Mouse (Mus musculus) urinary bladder, adult 18-20 months (tissue): ENCODE data around the gene Gm17324.
"Not testable (repeated sequence)": the region's sequence is repeated elsewhere in the genome, so short reads cannot be mapped to it uniquely, and the experiment has no call there.

Experiments
- DNase-seq, 2 experiments: peaks; one replicate each; pipeline ENCODE4 v3.0.0; 2022; ENCODE audit warnings: low spot score in 2 of 2, mixed read lengths in 2 of 2

Gm17324 gene

DNA sequence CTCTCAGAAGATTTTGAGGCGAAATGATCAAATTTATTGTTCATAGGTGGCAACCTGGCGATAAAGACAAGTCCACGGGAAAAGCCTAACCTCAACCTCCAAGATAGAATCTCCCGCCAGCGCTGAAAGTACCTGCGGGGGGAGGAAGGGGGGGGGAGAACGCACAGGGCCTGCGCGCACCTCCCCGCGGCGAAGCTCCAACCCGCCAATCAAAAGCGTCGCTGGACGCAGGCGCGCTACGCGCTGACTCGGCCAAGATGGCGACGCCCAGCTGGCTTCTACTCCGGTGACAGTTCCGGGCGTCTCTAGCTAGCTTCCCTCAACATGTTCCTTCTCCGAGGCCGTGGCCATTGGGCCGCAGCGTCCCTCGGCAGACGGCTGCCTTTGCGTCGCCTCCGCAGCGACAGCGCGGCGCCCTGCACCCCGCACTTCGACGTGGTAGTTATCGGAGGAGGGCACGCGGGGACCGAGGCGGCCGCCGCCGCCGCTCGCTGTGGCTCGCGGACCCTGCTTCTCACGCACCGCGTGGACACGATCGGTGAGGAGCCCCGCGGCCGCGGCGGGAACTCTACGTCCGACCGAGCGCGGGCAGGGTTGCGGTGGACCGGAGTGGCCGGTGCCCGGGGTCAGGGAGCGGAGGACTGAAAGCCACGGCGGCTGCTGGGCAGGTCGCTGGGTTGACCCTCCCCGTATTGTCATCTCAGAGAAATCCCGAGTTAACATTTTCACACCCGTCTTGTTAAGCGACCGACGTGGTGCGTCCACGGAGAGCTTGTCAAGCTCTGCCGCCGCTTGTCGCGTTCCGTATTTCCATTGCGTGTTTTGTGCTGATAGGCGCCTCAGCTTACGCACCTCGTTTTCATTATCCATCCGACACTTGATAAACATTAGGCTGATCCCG is at the start of gene Gm17324, which contains the start of gene Mto1:
TSS of gene Gm17324 (minus strand) at position 814 of the 901 bp plus-strand sequence.
TSS of gene Mto1 (plus strand) at position 236 of the 901 bp plus-strand sequence.
- DNase-seq: peak; percentile 80 to 87

DNA sequence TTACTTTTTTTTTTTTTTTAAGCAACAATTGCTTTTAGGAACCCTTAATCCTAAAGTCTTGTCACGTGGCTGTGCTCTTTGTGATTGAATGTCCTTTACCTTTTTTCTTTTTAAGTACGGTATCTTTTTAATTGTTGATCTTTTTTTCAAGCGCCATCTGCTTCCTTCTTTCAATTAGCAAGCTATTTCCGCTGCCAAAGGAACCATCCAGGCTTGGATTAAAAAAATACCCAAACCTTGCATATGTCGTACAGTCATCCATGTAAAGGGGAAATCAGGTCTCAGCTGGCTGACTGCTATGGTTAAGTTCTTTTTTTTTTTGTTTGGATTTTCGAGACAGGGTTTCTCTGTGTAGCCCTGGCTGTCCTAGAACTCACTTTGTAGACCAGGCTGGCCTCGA is 44.6 kb upstream of the Gm17324 start:
- no peak for DNase-seq

DNA sequence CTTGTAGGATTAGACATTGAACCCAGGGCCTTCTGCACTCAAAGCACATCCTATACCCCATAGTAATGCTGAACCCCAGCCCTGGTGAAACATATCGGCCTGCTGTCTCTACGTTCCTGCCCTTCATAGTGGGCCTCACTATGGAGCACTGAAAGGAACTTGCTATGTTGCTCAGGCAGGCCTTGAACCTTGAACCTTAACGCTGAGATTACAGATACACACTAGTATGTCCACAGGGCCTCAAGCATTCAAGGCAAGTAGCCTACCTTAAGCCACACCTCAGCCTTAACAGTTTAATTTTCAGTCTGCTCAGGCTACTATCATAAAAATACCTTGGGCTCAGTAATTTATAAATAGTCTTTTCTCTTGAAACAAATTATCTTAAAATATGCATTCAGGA is 43.7 kb upstream of the Gm17324 start:
- DNase-seq: no peak

DNA sequence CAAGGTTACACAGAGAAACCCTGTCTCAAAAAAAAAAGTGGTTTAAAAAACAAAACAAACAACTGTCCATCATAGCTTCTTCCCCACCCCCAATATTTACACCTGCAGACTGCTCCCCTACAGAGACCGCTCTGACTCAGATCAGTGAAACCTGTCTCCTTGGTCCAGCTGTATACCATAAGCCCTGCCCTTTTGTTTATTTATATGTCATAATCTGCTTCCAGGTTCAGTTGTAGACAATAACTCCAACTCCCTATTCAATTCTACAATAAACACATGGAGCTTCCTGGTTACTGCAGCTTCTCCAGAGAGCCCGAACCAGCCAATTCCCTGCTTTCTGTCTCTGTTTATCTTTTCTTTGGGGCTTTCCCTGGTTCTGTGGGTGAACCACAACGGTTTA is 42.6 kb upstream of the Gm17324 start:
- DNase-seq: no peak

DNA sequence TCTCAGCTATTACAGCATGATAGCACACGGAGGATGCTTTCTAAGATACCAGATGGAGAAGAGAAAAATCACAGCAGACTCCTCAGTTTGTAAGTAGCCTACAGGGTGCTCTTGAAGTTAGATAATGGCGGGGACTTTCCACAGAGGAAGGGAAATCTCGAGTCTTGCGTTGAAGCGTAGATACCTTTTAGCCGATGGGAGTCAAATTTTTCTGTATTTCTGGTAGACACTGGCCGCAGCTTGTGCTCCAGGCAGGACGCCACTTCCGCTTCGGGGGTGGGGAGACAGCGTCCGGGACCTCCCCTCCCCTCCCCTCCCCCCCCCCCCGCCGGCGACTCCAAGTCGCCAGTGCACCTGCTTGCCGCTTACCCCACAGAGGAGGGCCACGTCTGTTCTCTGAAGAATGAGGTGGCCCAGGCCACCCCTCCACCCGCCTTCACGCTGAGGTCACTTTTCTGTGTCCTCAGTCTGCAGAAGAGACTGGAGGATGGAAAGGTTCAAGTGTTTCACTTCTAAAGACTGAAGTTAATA is 40.4 kb upstream of the Gm17324 start, which contains the start of gene Eef1a1:
TSS of gene Eef1a1 (minus strand) at position 262 of the 531 bp plus-strand sequence.
- DNase-seq: peak; percentile 35 to 46

DNA sequence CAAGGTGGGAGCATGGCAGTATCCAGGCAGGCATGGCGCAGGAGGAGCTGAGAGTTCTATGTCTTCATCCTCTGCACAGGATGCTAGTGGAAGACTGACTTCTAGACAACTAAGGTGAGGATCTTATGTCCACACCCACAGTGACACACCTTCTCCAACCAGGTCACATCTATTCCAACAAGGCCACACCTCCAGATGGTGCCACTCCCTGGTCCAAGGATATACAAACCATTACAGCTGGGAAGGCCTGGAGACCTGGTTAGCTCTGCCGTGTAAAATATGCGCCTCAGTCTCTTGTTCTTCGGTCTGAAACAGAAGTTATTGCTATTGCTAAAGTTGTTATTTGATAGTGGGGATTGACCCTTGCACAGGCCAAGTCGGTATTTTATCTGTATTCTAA is 39.4 kb upstream of the Gm17324 start:
- DNase-seq: not testable (repeated sequence)

DNA sequence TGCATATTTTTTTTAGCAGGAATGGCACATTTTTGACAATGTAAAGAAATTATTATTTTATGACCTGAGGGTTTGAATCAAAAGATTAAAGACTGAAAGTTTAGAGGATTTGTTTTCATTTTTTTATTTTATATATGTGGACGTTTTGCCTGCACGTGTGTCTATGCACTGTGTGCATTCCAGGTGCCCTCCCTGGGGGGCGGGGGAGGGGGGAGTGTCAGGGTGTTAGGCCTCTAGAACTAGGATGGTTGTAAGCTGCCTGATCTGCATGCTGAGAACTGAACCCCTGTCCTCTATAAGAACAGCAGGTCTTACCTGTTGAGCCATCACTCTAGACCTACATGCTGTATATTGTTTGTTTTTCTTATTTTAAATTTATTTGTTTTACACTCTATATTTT is 36.1 kb upstream of the Gm17324 start:
- DNase-seq: no peak

DNA sequence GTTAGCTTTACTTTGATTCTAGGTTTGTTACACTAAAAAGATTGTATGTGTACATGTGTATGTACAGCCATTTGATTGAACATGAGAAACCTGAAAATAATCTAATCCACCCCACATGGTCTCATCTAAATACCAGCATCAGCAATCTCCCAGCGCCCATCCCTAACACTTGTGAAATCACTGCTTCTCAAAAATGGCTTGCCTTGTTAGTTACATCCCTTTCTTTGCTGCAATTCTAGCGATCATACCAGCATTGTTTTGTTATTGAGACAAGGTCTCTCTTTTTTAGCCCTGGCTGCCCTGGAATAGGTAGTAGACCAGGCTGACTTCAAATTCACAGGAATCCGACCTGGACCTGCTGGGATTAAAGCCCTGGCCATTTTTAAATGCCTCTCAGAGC is 33.8 kb upstream of the Gm17324 start:
- no peak for DNase-seq

DNA sequence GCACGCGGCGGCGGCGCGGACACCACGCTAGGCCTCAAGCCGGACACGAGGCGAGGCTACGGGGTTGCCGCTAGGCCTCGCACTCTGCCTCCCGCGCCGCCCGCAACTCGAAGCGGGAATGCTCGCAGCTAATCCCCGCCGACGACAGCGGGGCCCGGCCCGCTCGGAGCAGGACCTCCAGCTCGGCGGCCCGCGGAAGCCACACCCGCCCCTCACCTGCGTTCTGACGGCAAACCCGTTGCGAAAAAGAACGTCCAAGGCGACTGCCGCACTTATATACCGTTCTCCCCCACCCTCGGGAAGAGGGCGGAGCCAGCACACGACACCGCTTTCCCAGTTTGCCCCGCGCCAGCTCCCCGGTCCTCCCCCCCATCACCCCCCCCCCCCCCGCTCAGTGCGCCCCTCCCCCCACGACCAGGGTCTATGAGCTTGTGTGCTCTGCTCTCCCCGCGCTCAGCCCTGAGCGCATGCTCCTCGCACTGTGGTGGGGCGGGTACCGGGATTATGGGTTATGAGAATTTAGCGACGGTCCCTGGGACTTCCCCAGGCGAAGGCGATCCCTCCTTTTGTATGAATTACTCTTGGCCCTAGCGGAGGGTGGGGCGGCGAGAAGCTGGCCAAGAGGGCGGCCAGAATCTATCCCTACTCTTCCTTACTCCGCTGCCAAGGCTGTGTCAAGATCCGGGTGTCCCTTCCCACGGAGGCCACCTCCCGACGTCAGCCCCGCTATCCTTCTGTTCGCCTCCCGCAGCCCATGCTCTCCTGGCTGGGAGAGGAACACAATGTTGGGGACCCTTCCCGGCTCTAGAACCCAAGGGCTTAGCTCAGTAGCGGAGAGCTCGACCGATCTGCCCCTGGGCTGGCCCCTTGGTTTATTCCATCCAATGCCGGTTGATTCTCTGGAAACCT is 33.1 kb upstream of the Gm17324 start:
- peak; percentile 93 to 96 for DNase-seq

DNA sequence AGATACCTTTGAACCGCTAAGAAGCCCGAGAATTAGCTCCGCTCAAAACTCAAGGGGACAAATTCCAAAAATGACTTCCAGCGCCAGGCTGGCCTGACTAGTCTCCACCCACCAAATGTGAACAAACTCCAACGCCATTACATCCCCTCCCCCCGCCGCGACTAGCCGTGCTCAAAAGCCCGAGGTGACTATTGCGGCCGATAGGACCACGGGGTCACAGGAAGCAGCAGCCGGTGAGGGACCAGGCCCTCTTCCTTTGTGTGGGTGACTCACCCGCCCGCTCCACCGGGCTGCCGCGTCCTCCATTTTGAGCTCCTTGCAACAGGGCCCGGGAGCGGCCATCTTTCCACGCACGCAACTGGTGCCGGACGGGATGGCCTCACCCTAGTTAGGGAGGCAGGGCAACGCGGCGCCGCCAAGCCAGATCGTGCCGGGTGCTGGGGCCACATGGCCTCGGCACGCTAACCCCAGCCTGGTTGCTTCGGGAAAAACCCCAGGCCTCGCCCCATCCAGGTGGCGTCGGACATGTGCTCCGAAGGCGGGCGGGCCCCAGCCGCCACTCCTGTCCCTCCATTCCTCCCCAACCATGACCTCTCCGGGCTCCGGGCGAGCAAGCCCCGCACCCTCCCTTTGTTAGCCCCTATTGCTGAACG is 32.2 kb upstream of the Gm17324 start:
- peak; percentile 65 to 71 for DNase-seq

DNA sequence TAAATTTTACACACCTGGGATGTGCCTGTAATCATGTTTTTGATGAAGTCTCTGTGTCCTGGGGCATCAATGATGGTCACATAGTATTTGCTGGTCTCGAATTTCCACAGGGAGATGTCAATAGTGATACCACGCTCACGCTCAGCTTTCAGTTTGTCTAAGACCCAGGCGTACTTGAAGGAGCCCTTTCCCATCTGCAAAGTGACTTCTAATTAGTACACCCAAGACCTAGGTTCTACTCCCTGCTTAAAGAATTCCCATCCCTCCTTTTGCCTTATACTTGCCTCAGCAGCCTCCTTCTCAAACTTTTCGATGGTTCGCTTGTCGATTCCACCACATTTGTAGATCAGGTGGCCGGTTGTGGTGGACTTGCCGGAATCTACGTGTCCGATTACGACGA is 31.6 kb upstream of the Gm17324 start:
- DNase-seq: not testable (repeated sequence)

DNA sequence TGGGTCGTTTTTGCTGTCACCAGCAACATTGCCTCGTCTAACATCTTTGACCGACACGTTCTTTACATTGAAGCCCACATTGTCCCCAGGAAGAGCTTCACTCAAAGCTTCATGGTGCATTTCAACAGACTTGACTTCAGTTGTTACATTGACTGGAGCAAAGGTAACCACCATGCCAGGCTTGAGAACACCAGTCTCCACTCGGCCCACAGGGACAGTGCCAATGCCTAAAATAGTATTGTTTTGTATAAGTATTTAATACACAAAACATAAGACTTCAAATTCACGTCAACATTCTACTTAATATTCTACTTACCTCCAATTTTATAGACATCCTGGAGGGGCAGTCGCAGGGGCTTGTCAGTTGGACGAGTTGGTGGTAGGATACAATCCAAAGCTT is 30.7 kb upstream of the Gm17324 start:
- DNase-seq: not testable (repeated sequence)

DNA sequence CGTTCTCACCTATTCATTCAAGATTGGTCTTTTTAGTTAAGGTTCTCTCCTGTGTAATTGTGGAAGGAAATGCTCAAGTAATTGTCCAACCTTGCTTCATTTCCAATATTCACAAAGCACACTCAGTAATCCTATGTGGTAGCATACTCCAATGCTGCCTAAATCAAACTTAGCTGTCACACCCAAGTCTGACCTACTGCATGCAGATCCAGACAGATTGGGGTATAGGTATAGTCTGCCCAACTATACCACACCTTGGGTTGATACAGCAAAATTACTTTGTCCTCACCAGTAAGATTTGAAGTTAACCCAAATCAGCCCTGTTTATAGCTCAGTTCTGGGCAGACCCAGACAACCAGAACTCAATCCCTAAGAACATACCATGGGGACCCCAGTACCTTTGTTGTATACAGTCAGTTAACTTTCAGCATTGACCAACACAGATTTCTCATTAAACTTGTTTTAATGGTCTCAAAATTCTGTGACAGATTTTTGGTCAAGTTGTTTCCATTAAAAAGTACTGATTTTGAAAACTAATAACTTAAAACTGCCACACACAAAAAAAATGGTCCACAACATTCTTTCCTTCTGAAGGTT is 29.5 kb upstream of the Gm17324 start:
- not testable (repeated sequence) for DNase-seq

DNA sequence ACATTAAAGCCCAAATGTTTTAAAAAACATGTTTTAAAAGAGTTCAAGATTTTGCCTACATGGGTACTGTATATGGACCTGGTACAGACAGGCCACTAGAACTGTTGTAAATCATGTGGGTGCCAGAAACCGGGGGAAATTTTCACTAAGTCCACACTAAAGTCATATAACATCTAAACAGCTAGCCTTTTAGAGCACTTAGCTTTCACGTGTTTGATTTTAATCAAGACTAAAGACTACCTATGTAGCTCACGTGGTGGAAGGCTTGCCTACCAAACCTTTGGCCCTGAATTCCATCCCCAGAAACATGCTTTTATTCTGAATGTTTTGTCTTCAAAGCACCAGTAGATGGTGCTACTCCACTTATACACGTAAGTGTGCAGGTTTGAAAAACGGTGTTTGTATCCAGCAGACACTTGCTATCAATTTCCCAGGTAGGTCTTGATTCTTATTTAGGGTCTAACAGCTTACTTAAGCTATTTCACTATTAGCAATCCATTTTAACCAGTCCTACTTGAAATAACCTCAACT is 28.5 kb upstream of the Gm17324 start:
- no peak for DNase-seq

DNA sequence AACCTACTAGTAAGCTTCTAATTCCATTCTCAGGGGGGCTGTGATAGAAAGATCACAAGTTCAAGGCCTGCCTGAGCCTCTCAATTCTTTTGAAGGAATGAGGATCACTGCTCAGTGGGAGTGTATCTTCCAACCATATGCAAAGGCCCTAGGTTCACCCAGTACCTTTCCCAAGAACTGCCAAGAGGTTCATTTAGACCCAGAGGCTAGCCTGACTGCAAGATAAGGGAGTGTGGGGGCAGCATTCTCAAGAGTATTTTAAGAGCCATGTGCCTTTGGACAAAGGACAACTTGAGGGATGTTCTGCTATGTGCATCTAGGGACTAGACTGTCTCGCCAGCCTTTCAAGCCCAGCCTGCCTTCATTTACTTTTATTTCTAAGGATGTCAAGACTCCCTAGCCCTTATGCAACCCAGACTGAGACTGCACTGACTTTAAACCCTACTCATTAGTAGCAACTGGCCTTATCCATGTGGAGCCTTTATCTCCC is 28.0 kb upstream of the Gm17324 start:
- DNase-seq: no peak

DNA sequence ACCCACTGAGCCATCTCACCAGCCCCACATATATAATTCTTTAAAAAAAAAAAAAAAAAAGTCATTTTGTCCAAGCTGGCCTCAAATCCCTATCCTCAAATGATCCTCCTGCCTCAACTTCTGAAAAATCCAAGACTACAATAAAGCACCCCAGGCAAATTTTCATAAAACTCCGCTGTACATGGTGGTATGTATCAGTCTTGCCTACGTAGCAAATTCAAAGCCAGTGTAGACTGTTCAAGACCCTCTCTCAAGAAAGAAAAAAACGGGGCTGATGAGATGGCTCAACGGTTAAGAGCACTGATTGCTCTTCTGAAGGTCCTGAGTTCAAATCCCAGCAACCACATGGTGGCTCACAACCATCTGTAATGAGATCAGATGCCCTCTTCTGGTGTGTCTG is 27.3 kb upstream of the Gm17324 start:
- DNase-seq: no peak

DNA sequence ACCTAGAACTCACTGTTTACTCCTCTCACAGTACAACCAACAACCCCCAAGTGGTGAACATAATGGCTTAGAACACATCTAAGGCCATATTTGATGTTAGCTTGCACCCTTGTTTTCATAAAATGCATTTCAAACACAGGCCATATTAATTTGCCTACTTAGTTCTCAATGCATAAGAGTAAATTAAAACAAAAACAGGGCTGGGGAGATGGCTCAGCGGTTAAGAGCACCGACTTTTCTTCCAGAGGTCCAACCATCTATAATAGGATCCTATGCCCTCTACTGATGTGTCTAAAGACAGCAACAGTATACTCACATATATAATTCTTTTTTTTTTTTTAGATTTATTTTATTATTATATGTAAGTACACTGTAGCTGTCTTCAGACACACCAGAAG is 26.8 kb upstream of the Gm17324 start:
- DNase-seq: no peak

DNA sequence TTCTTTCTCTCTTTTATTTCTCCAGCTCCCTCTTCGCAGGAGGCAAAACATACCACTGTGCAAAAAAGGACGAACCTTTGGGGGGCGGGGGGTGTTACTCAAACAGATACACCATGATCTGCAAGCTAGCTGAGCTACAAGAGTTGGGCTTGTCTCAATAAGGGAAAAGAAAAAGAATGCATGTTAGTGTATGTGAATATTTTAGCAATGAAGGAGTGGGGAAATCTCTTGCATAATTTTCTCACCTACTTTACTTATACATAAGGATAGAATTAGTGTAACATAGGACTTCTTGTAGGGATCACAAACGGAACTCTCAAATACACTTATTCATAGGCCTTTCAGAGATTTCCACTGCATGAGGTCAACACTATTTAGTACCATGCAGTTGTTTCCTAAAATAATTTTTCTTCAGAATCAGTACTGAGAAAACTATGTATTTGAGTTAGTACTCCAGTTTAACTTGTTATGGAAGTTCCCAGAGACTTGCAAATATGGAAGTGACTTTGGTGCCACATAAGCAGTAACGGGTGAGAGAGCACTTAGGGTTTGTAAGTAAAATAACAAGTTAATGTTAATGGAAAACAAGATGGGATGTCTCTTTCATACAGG is 26.3 kb upstream of the Gm17324 start:
- DNase-seq: no peak

DNA sequence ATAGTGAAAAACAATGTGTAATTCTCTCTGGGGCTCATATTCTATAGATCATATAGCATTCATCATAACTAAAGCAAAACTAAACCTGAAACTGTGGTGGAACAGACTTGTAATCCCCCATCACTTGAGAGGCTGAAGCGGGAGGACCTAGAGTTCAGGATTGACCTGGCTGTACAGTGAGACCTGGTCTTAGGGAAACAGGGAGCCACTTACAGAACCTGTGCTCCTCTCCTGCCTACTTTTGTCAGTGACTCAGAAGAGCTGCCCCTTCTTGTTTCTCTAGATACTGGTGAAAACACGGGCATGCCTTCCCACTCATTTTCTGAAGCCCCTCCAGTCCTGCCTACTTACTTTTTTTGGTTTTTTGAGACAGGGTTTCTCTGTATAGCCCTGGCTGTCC is 25.7 kb upstream of the Gm17324 start:
- no peak for DNase-seq

DNA sequence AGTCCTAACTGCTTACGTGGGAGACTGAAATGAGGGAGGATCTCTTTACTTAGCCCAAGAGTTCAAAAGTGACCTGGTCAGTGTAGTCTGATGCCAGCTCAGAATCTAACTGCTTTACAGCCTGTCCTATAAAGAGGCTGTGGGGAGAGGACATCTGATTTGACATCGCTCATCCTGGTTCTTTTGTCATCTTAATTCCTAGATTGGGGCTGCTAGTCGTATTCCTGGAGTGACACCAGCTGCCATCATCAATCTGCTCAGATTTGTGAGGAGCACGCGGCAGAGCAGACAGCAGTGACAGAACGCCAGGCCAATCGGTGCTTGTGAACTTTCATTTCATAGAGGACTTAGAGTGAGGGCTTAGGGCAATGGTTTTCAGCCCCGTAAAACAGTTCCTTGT is 25.0 kb upstream of the Gm17324 start:
- no peak for DNase-seq
